Mouse (Mus musculus): Measurements from ENCODE around the gene Gnl3. TPM values are rescaled to one million over a fixed set of nuclear protein-coding genes. Genes with fewer than 3 reads are reported as not detected.

Gene Gnl3
- total and polyA plus RNA-seq, 3 experiments: 136 to 365 (median 321) TPM

DNA sequence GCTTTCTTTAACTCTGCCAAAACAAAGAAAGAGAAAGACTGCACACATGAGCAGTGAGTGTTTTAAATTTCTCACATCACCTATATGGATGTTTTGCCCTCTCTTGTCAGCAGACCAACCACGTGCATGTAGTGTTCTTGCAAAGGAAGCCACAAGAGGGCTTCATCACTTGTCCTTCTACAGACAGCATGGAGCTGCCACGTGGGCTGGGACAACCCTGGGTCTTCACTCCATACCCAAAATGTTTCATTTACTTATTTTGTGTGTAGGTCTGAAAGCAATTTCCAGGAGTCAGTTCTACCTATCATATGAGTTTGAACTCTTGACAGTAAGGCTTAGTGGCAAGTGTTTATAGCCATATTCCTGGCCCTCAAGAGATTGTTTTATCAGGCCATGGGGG is 1.1 kb downstream of the Gnl3 start (continued):
- no peak for TF ChIP-seq ELF1 (IDR thresholded peaks at IDR 0.05; ENCODE audit: low read depth, low read length)
- peak; percentile 42; the same call in 1 of the 2 replicates for TF ChIP-seq POLR2A (IDR thresholded peaks at IDR 0.05; ENCODE audit: low read depth, low read length)
- TF ChIP-seq EP300 (IDR thresholded peaks at IDR 0.05; ENCODE audit: low read length): no peak
- TF ChIP-seq UBTF (IDR thresholded peaks at IDR 0.05; ENCODE audit: low read depth, low read length): no peak
- TF ChIP-seq MAFK (IDR thresholded peaks at IDR 0.05; ENCODE audit: insufficient replicate concordance, low read length): no peak

DNA sequence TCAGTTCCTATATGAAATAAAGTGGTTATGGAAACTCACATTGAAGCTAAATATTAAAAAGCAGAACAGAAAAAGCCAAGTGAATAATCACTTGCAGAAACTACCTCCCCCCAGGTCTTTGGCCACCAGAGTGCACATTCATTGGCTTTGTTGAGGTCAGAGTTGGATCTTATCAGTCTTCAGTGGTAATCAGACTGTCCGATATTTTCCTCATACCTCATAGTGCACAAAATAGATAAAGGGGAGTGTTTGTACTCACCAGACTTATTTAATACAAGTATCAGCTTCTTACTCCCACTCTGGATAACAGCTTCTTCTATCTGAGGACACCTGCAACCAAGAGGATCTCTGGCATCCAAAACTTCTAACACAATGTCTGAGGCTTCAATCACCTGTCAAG is 2.9 kb downstream of the Gnl3 start:
- 0 out of 2 replicates have a peak overlapping the region, but pooled peaks have one; percentile 98 for H3K9ac ChIP-seq (ENCODE audit: insufficient read depth, low read depth)
- no peaks in the 10 kb centered on the region for H3K9me3 ChIP-seq (replicated peaks; ENCODE audit: low read length)
- peak overlapping the region in 1 of 3 experiments; percentile 96 for H3K4me3 ChIP-seq (replicated peaks in 1 of 3; ENCODE audit: low read depth in 2 of 3, low read length in 2 of 3, poor library complexity in 1 of 3)
- TF ChIP-seq MAX (IDR thresholded peaks at IDR 0.05; ENCODE audit: low read length) (no peak), JUN (IDR thresholded peaks at IDR 0.05; ENCODE audit: insufficient read depth, low read depth, low read length) (no peak), SMC3 (IDR thresholded peaks at IDR 0.05; ENCODE audit: low read depth, low read length) (no peak), CTCF (conservative IDR thresholded peaks at IDR 0.05 in 1 of 2, IDR thresholded peaks at IDR 0.05 in 1 of 2; ENCODE audit: low read depth in 2 of 2, low read length in 2 of 2) (no peak), CHD1 (IDR thresholded peaks at IDR 0.05; ENCODE audit: low read depth, low read length) (no peak), EP300 (IDR thresholded peaks at IDR 0.05; ENCODE audit: low read length) (no peak), BHLHE40 (IDR thresholded peaks at IDR 0.05; ENCODE audit: low read depth, low read length) (no peak), MXI1 (IDR thresholded peaks at IDR 0.05; ENCODE audit: low read depth, low read length) (no peak), GABPA (IDR thresholded peaks at IDR 0.05; ENCODE audit: insufficient replicate concordance, low read depth, low read length) (no peak), IRF4 (IDR thresholded peaks at IDR 0.05; ENCODE audit: low read depth, low read length) (no peak), USF1 (IDR thresholded peaks at IDR 0.05; ENCODE audit: low read depth, low read length) (no peak), TBP (conservative IDR thresholded peaks at IDR 0.05; ENCODE audit: low read depth, low read length) (no peak), CHD2 (IDR thresholded peaks at IDR 0.05; ENCODE audit: low read length) (no peak)
- H3K4me1 ChIP-seq (ENCODE audit: control insufficient read depth in 1 of 2, insufficient read depth in 2 of 2): peaks cover 9 to 41% of the 10 kb centered on the region in 2 experiments
- in situ Hi-C loops (cut with MboI; ENCODE audit: low pct_ligation_motif_present, low pct_unique_long_range_greater_than_20kb, low sequenced_read_pairs): no loop called here
- H3K4me2 ChIP-seq (ENCODE audit: insufficient read depth, low read depth, poor library complexity, severe bottlenecking): peak overlapping the region; percentile 41
- peaks cover 53 to 67% of the 10 kb centered on the region in 2 experiments for H3K36me3 ChIP-seq (replicated peaks in 1 of 2; ENCODE audit: control insufficient read depth in 1 of 2, insufficient read depth in 1 of 2, low read length in 1 of 2)
- DNase-seq (ENCODE audit: extremely low read depth): no peak
- H3K27ac ChIP-seq (ENCODE audit: insufficient read depth, low read depth): no peak overlapping the region
- no peaks in the 10 kb centered on the region for H3K27me3 ChIP-seq (replicated peaks)
- dilution Hi-C loops (cut with MboI; ENCODE audit: extremely low pct_ligation_motif_present, extremely low pct_unique_long_range_greater_than_20kb, low sequenced_read_pairs): no loop called here
- H3K79me2 ChIP-seq (replicated peaks; ENCODE audit: control insufficient read depth, extremely low read depth, insufficient read depth, poor library complexity, severe bottlenecking): peaks cover 52% of the 10 kb centered on the region

DNA sequence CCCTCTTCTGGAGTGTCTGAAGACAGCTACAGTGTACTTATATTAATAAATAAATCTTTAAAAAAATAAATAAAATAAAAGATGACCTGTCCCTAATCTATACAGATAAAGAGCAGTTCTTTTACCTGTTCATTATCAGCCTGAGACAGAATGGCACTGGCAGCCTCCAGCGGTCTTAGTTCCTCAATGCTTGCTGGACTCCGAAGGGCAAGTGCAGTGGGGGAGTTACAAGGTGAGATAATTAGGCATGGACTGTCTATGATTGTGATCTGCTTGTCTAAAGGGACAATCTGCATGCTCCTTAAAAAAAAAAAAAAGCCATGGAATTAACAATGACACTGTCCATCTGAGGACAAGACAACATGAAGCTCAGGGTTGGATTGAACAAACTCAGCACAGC is 5.0 kb downstream of the Gnl3 start:
- Histone ChIP-seq H3K9ac (ENCODE audit: insufficient read depth, low read depth) (no peak overlapping the region), H3K9me3 (replicated peaks; ENCODE audit: low read length) (no peaks in the 10 kb centered on the region), H3K4me3 (replicated peaks in 1 of 3; ENCODE audit: low read depth in 2 of 3, low read length in 2 of 3, poor library complexity in 1 of 3) (no peak overlapping the region), H3K4me1 (ENCODE audit: control insufficient read depth in 1 of 2, insufficient read depth in 2 of 2) (peaks cover 7 to 33% of the 10 kb centered on the region in 2 experiments), H3K27me3 (replicated peaks) (no peaks in the 10 kb centered on the region), H3K36me3 (replicated peaks in 1 of 2; ENCODE audit: control insufficient read depth in 1 of 2, insufficient read depth in 1 of 2, low read length in 1 of 2) (peaks cover 65 to 82% of the 10 kb centered on the region in 2 experiments), H3K27ac (ENCODE audit: insufficient read depth, low read depth) (no peak overlapping the region), H3K79me2 (replicated peaks; ENCODE audit: control insufficient read depth, extremely low read depth, insufficient read depth, poor library complexity, severe bottlenecking) (peaks cover 42% of the 10 kb centered on the region), H3K4me2 (ENCODE audit: insufficient read depth, low read depth, poor library complexity, severe bottlenecking) (no peak overlapping the region)
- in situ Hi-C loops (cut with MboI; ENCODE audit: low pct_ligation_motif_present, low pct_unique_long_range_greater_than_20kb, low sequenced_read_pairs) (no loop called here), dilution Hi-C loops (cut with MboI; ENCODE audit: extremely low pct_ligation_motif_present, extremely low pct_unique_long_range_greater_than_20kb, low sequenced_read_pairs) (no loop called here)
- no peak for DNase-seq (ENCODE audit: extremely low read depth)
- TF ChIP-seq ZMIZ1 (IDR thresholded peaks at IDR 0.05; ENCODE audit: low read depth, low read length) (no peak), USF1 (IDR thresholded peaks at IDR 0.05; ENCODE audit: low read depth, low read length) (no peak), CHD1 (IDR thresholded peaks at IDR 0.05; ENCODE audit: low read depth, low read length) (no peak), KAT2A (IDR thresholded peaks at IDR 0.05; ENCODE audit: insufficient replicate concordance, low read length) (no peak), SMC3 (IDR thresholded peaks at IDR 0.05; ENCODE audit: low read depth, low read length) (no peak), IRF4 (IDR thresholded peaks at IDR 0.05; ENCODE audit: low read depth, low read length) (no peak), ELF1 (IDR thresholded peaks at IDR 0.05; ENCODE audit: low read depth, low read length) (no peak)

All from CH12.LX (cell line).